Mouse (Mus musculus) B cell, adult (primary cell): ENCODE measurements around the gene Abcc9. TPM values are rescaled to one million over a fixed set of nuclear protein-coding genes. Genes with fewer than 3 reads are reported as not detected.

Experiments used
- total RNA-seq: library from RNA; stranded (reverse); gene quantifications from 4 replicates; pipeline ENCODE4 v1.2.4, GENCODE M21; 2023; ENCODE audit not compliant: inconsistent age

The Abcc9 gene
- total RNA-seq, result not detected in 4 replicates

DNA sequence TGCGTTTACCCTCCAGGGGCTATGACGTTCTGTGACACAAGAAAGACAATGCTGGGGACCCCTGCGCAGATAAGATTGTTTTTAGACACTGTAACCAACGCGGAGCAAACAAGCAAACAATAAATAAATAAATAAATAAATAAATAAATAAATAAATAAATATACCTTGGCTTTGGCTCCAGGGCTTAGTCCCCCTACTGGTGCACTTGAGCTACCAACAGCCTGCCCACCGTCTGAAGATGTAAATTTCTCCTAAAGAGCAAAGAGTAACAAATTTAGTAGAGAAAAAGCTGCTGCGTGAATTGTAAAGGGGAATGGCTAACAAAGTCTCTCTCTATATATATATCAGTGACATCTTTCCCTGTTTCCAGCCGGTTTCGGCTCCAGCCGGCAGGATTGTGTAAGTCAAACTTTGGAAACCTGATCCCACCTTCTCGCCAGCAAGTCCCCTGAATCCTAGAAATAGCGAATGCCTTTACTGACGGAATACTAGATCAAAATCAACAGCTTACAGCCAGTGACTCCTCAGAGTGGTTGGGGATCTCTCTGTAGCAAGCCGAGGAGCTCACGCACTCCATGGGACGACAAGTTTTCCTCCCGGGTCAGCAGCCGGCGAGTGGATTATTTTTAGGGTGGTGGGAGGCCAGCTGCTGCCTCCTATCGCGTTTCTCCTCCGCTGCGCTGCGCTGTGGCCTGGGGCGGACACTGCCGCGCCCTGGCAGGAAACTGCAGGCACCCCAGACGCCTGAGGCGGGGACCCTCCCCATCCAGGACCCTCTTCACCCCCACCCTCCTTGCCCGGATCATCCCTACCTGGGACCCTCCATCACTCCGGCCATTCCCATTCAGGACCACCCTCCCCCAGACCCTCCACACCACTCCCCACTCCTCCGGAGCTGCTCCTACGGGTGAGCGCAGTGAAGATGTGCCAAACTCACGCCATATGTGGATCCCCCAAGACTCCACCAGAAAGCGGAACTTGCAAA is at the start of gene Abcc9:
Abcc9 (minus strand) TSS at position 664 of the 986 bp plus-strand sequence.

DNA sequence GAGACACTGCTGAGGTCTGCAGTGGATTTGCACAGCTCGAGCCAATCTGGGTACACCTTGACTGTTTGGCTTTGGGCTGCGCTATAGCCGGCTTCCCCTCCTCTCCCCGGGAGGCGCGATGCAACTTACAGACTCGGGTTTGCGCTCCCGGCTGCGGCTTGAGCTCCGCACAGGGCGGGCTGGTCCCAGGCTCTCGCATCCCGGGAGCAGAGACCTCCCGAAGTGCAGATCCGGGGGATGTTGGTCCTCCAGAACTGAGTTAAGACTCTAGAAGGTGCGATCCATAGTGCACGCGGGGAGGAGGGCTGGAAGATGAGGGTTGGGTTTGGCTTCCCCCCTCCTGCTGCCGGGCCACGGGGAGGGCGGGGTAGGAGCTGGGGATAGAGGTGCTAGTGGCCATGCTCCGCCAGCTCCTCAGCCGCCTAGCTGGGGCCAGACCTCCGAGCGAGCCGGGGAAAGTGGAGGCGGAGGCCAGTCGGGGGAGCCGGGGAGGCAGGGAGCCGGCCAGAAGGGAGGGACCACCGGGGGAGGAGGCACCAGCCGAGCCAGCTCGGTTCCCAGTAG is 131.0 kb downstream of the Abcc9 start, which contains the start of gene Kcnj8:
Kcnj8 (minus strand) TSS at position 560 of the 564 bp plus-strand sequence.

Other genes with a start within 250 kb of the Abcc9 start
- not detected in 4 replicates for gene Gys2, start 229.2 kb downstream of the Abcc9 start, total RNA-seq
- gene Ldhb, start 194.4 kb downstream of the Abcc9 start, total RNA-seq, result 0.90 to 0.96 TPM in 2 of 4 replicates, not detected in the others
- not detected in 4 replicates for gene Kcnj8, start 130.7 kb downstream of the Abcc9 start, total RNA-seq
- 39.2 to 55.6 TPM (median 48.5 TPM) in 4 replicates for gene Cmas, start 54.4 kb upstream of the Abcc9 start, total RNA-seq
- not detected in 4 replicates for gene Sult6b2, start 102.2 kb upstream of the Abcc9 start, total RNA-seq